Mouse (Mus musculus) olfactory bulb, adult 2 months (tissue): ENCODE measurements around the gene Bmpr1a.

ENCODE experiments used
- CTCF ChIP-seq: fragments of 200-500 bp; IDR thresholded peaks from 2 replicates; pipeline ENCODE4 v1.5.1; 2012; ENCODE audit warnings: low read depth, mild to moderate bottlenecking, low read length, moderate library complexity; ENCODE audit not compliant: insufficient read depth
- POLR2A ChIP-seq: fragments of 200-500 bp; IDR thresholded peaks from 2 replicates; pipeline ENCODE4 v1.6.1; 2012; ENCODE audit warnings: mild to moderate bottlenecking, low read depth, low read length, moderate library complexity; ENCODE audit not compliant: insufficient read depth

GRCm38 (mm10) chr14:34417501-34417900, 85.6 kb downstream of the Bmpr1a start:
- TF ChIP-seq POLR2A: no peak
- TF ChIP-seq CTCF: no peak
